Mouse (Mus musculus): Measurements from ENCODE around the gene Rad9a. TPM values are rescaled to one million over a fixed set of nuclear protein-coding genes. Genes with fewer than 3 reads are reported as not detected.
"Not testable (repeated sequence)": the region's sequence is repeated elsewhere in the genome, so short reads cannot be mapped to it uniquely, and the experiment has no call there.

The Rad9a gene
- total RNA-seq (2014; fragmentation: Nextera tagmentation), result 27.8 and 41.3 TPM in 2 replicates
- 16.0 and 16.3 TPM in 2 replicates for total RNA-seq (2017)

GRCm38 (mm10) chr19:4201291-4201909, at the start of gene Rad9a:
Gene Rad9a, minus strand, starts transcription at chr19:4201662.
- ATAC-seq (replicated peaks; ENCODE audit: poor library complexity, severe bottlenecking), result peak; percentile 79

GRCm38 (mm10) chr19:4248683-4249082, 47.2 kb upstream of the Rad9a start:
- ATAC-seq (replicated peaks; ENCODE audit: poor library complexity, severe bottlenecking), result not testable (repeated sequence)

GRCm38 (mm10) chr19:4247010-4247409, 45.5 kb upstream of the Rad9a start:
- peak; percentile 30; the same call in 1 of the 2 replicates for ATAC-seq (replicated peaks; ENCODE audit: poor library complexity, severe bottlenecking)

GRCm38 (mm10) chr19:4244775-4245174, 43.3 kb upstream of the Rad9a start:
- ATAC-seq (replicated peaks; ENCODE audit: poor library complexity, severe bottlenecking), result no peak

GRCm38 (mm10) chr19:4242416-4242815, 41.0 kb upstream of the Rad9a start:
- ATAC-seq (replicated peaks; ENCODE audit: poor library complexity, severe bottlenecking), result no peak

- ATAC-seq (replicated peaks; ENCODE audit: poor library complexity, severe bottlenecking), result no peak
These were observed 38.8 kb upstream of the Rad9a start for GRCm38 (mm10) chr19:4240247-4240668.

GRCm38 (mm10) chr19:4234548-4234947, 33.1 kb upstream of the Rad9a start:
- ATAC-seq (replicated peaks; ENCODE audit: poor library complexity, severe bottlenecking), result no peak

GRCm38 (mm10) chr19:4232651-4233050, 31.2 kb upstream of the Rad9a start:
- ATAC-seq (replicated peaks; ENCODE audit: poor library complexity, severe bottlenecking), result no peak

- peak; percentile 19 for ATAC-seq (replicated peaks; ENCODE audit: poor library complexity, severe bottlenecking)
These were observed 30.7 kb upstream of the Rad9a start for GRCm38 (mm10) chr19:4232186-4232572.

- ATAC-seq (replicated peaks; ENCODE audit: poor library complexity, severe bottlenecking), result peak; percentile 76
These were observed 30.1 kb upstream of the Rad9a start, which contains the start of gene Pold4 for GRCm38 (mm10) chr19:4231253-4232185. Gene Pold4, plus strand, starts transcription at chr19:4231899.

- ATAC-seq (replicated peaks; ENCODE audit: poor library complexity, severe bottlenecking), result no peak
These were observed 29.0 kb upstream of the Rad9a start for GRCm38 (mm10) chr19:4230415-4230814.

GRCm38 (mm10) chr19:4229451-4230076, 28.1 kb upstream of the Rad9a start:
- no peak for ATAC-seq (replicated peaks; ENCODE audit: poor library complexity, severe bottlenecking)

- no peak for ATAC-seq (replicated peaks; ENCODE audit: poor library complexity, severe bottlenecking)
These were observed 27.4 kb upstream of the Rad9a start for GRCm38 (mm10) chr19:4228891-4229290.

GRCm38 (mm10) chr19:4227894-4228678, 26.6 kb upstream of the Rad9a start:
- peak; percentile 41 for ATAC-seq (replicated peaks; ENCODE audit: poor library complexity, severe bottlenecking)

- ATAC-seq (replicated peaks; ENCODE audit: poor library complexity, severe bottlenecking), result no peak
These were observed 26.0 kb upstream of the Rad9a start for GRCm38 (mm10) chr19:4227446-4227845.

GRCm38 (mm10) chr19:4226779-4227178, 25.3 kb upstream of the Rad9a start:
- no peak for ATAC-seq (replicated peaks; ENCODE audit: poor library complexity, severe bottlenecking)

GRCm38 (mm10) chr19:4222165-4222564, 20.7 kb upstream of the Rad9a start:
- ATAC-seq (replicated peaks; ENCODE audit: poor library complexity, severe bottlenecking), result peak; percentile 63

GRCm38 (mm10) chr19:4220957-4221743, 19.7 kb upstream of the Rad9a start:
- ATAC-seq (replicated peaks; ENCODE audit: poor library complexity, severe bottlenecking), result 0 out of 2 replicates have a peak, but pooled peaks have one; percentile 23

GRCm38 (mm10) chr19:4220416-4220815, 19.0 kb upstream of the Rad9a start:
- no peak for ATAC-seq (replicated peaks; ENCODE audit: poor library complexity, severe bottlenecking)

Measured in granulocyte monocyte progenitor cell, adult 5-6 weeks (primary cell).